Mouse (Mus musculus) liver, postnatal 0 days (tissue): ENCODE data around the gene Krtap29-1. TPM values are rescaled to one million over a fixed set of nuclear protein-coding genes. Genes with fewer than 3 reads are reported as not detected.

Experiments used
- ATAC-seq: fragments of 200-750 bp; cut with Nextera tagmentation; 2 replicates; pipeline ENCODE4 v1.8.0; 2017; ENCODE audit warnings: mild to moderate bottlenecking, moderate library complexity
- DNase-seq: peaks from one replicate; pipeline ENCODE4 v3.0.0-alpha.2; 2016
- H3K27ac ChIP-seq: fragments of 300-500 bp; sonication (generic); 2 replicates; pipeline ENCODE4 v1.5.1; 2014; ENCODE audit warnings: antibody characterized with exemption, moderate library complexity, mild to moderate bottlenecking, low read depth
- H3K27me3 ChIP-seq: fragments of 300-500 bp; sonication (generic); 2 replicates; pipeline ENCODE4 v1.6.1; 2014; ENCODE audit warnings: low read length, control low read depth, mixed read lengths; ENCODE audit not compliant: insufficient read depth
- H3K36me3 ChIP-seq: fragments of 300-500 bp; sonication (generic); replicated peaks from 2 replicates; pipeline ENCODE4 v1.6.1; 2014; ENCODE audit warnings: mild to moderate bottlenecking, control low read depth, low read length, moderate library complexity, mixed read lengths; ENCODE audit not compliant: insufficient read depth
- H3K4me1 ChIP-seq: fragments of 300-500 bp; sonication (generic); 2 replicates; pipeline ENCODE4 v1.6.1; 2014; ENCODE audit warnings: antibody characterized with exemption, mild to moderate bottlenecking, control low read depth; ENCODE audit not compliant: insufficient read depth
- H3K4me2 ChIP-seq: fragments of 300-500 bp; sonication (generic); 2 replicates; pipeline ENCODE4 v1.6.1; 2014; ENCODE audit warnings: low read depth, mild to moderate bottlenecking, low read length, moderate library complexity, mixed read lengths
- H3K4me3 ChIP-seq: fragments of 300-500 bp; sonication (generic); 2 replicates; pipeline ENCODE4 v1.5.1; 2014; ENCODE audit warnings: low read depth, low read length
- H3K9ac ChIP-seq: fragments of 300-500 bp; sonication (generic); replicated peaks from 2 replicates; pipeline ENCODE4 v1.6.1; 2014; ENCODE audit warnings: mild to moderate bottlenecking, moderate library complexity
- H3K9me3 ChIP-seq: fragments of 300-500 bp; sonication (generic); 2 replicates; pipeline ENCODE4 v1.6.1; 2016; ENCODE audit warnings: mild to moderate bottlenecking, control low read depth, low read length, mixed read lengths
- CTCF ChIP-seq: sonication (generic); IDR thresholded peaks from 2 replicates; pipeline ENCODE4 v1.5.1; 2016; ENCODE audit warnings: antibody characterized with exemption, low read depth
- EP300 ChIP-seq: IDR thresholded peaks from 2 replicates; pipeline ENCODE4 v1.6.1; 2016; ENCODE audit warnings: antibody characterized with exemption, low read depth, mild to moderate bottlenecking
- WGBS: fragments of 180-500 bp; shearing (Covaris S2); extraction: QIAGEN DNeasy Blood & Tissue Kit; methylation state at CpG from one replicate; pipeline ENCODE4 v1.1.7; 2014; ENCODE audit not compliant: insufficient replicate concordance; 5-methylcytosine and 5-hydroxymethylcytosine counted together
- polyA plus RNA-seq: library from polyadenylated mRNA; unstranded; fragments of >200 nt; fragmentation: Nextera tagmentation; extraction: Ambion mirVana; gene quantifications from 2 replicates; pipeline ENCODE4 v1.2.1, GENCODE M21; 2015

The Krtap29-1 gene
- polyA plus RNA-seq, 1 experiment from 2014 or later: not detected

- Histone ChIP-seq H3K36me3 (no peaks in the 10 kb centered on the region), H3K27ac (no peak overlapping the region), H3K4me1 (no peaks in the 10 kb centered on the region), H3K27me3 (no peaks in the 10 kb centered on the region), H3K4me3 (no peak overlapping the region), H3K9ac (no peak overlapping the region), H3K4me2 (no peak overlapping the region), H3K9me3 (no peaks in the 10 kb centered on the region)
- ATAC-seq (no peak), DNase-seq (no peak)
- TF ChIP-seq EP300 (no peak), CTCF (no peak)
- WGBS: 73% methylated on average over 9 of the region's 9 CpGs
These were observed 3.9 kb upstream of the Krtap29-1 start for GRCm38 (mm10) chr11:99982731-99983130.

- 27% methylated on average over 2 of the region's 2 CpGs for whole genome bisulfite sequencing
- no peak for ATAC-seq
These were observed 12.9 kb downstream of the Krtap29-1 start for GRCm38 (mm10) chr11:99965961-99966360.

DNA sequence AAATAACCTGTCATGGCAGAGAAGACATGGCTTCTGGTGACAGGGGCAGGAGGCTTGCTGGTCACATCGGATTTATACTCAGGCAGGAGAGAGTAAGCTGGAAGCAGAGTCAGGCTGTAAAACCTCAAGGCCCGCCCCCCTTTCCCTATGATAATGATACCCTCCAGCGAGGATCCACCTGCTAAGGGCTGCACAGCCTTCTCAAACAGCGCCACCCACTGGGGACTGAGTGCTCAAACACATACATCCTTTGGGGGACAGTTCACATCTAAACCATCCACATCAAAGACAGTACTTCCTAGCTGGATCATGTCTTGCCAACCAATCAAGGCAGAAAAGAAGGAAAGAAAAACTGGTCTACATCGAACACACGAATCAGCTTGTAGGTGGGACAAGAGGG lies 14.6 kb downstream of the Krtap29-1 start:
- Histone ChIP-seq H3K9ac (no peak overlapping the region), H3K27me3 (no peaks in the 10 kb centered on the region), H3K4me2 (no peak overlapping the region), H3K9me3 (no peaks in the 10 kb centered on the region), H3K4me3 (no peak overlapping the region), H3K36me3 (no peaks in the 10 kb centered on the region), H3K27ac (no peak overlapping the region), H3K4me1 (no peaks in the 10 kb centered on the region)
- TF ChIP-seq CTCF: no peak; the same call in 1 of the 2 replicates
- no peak for TF ChIP-seq EP300
- ATAC-seq (no peak), DNase-seq (no peak)
- 56% methylated on average over 6 of the region's 6 CpGs for WGBS

More at GRCm38 (mm10) chr11:99965961-99966360, 12.9 kb downstream of the Krtap29-1 start:
- no peak for TF ChIP-seq CTCF
- no peak for TF ChIP-seq EP300
- DNase-seq: no peak
- H3K27ac ChIP-seq: no peak overlapping the region
- H3K9me3 ChIP-seq: no peaks in the 10 kb centered on the region
- no peaks in the 10 kb centered on the region for H3K36me3 ChIP-seq
- H3K4me3 ChIP-seq: no peak overlapping the region
- H3K4me2 ChIP-seq: no peak overlapping the region
- no peak overlapping the region for H3K9ac ChIP-seq
- no peaks in the 10 kb centered on the region for H3K27me3 ChIP-seq
- H3K4me1 ChIP-seq: no peaks in the 10 kb centered on the region

DNA sequence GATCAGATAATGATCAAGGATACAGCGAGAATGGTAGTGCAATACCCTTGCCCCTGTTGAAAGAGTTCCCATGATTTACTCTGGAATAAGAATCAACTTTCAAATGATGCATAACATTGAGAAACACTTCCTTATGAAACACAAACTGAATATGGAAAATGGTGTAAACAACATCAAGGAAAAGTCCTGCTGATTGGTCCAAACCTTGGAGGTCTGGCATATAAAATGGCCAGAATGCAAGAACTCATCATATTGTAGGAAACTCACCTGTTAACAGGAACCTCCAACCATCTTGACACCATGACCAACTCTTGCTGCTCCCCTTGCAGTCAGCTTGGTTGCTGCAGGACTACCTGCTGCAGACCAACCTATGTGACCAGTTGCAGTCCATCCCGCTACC lies 30.7 kb downstream of the Krtap29-1 start, which contains the start of gene Krtap9-5:
TSS of gene Krtap9-5 (plus strand) at position 301 of the 400 bp plus-strand sequence.
- Histone ChIP-seq H3K36me3 (no peaks in the 10 kb centered on the region), H3K4me1 (no peaks in the 10 kb centered on the region), H3K4me2 (no peak within 1 kb of the TSS), H3K9me3 (no peaks in the 10 kb centered on the region), H3K27me3 (no peaks in the 10 kb centered on the region), H3K4me3 (no peak within 1 kb of the TSS), H3K27ac (no peak within 1 kb of the TSS), H3K9ac (no peak within 1 kb of the TSS)
- 69% methylated on average over 2 of the region's 2 CpGs for WGBS
- no peak for DNase-seq
- ATAC-seq: no peak
- TF ChIP-seq CTCF (no peak), EP300 (no peak)

GRCm38 (mm10) chr11:99937751-99938264 lies 41.0 kb downstream of the Krtap29-1 start:
- DNase-seq (no peak), ATAC-seq (no peak)
- Histone ChIP-seq H3K4me2 (no peak overlapping the region), H3K9ac (no peak overlapping the region), H3K27ac (no peak overlapping the region), H3K27me3 (no peaks in the 10 kb centered on the region), H3K4me3 (no peak overlapping the region), H3K4me1 (no peaks in the 10 kb centered on the region), H3K9me3 (no peaks in the 10 kb centered on the region), H3K36me3 (no peaks in the 10 kb centered on the region)
- TF ChIP-seq CTCF (no peak), EP300 (no peak)
- WGBS: 77% methylated on average over 9 of the region's 9 CpGs

- Histone ChIP-seq H3K36me3 (no peaks in the 10 kb centered on the region), H3K27ac (no peak within 1 kb of the TSS), H3K27me3 (0 out of 2 replicates have a peak, but pooled peaks cover 4% of the 10 kb centered on the region), H3K9ac (no peak within 1 kb of the TSS), H3K9me3 (no peaks in the 10 kb centered on the region), H3K4me3 (no peak within 1 kb of the TSS), H3K4me1 (no peaks in the 10 kb centered on the region), H3K4me2 (no peak within 1 kb of the TSS)
- no peak for ATAC-seq
- TF ChIP-seq CTCF (no peak), EP300 (no peak)
- no peak for DNase-seq
- WGBS: 70% methylated on average over 1 of the region's 1 CpGs
These were observed 42.9 kb downstream of the Krtap29-1 start, which contains the start of gene Krtap31-2 for GRCm38 (mm10) chr11:99935991-99936390. Gene Krtap31-2, plus strand, starts transcription at chr11:99936291.

Other genes with a start within 250 kb of the Krtap29-1 start
- gene Gm14180, start 244.8 kb downstream of the Krtap29-1 start, polyA plus RNA-seq: not detected in 2 replicates
- gene Gm11595, start 206.1 kb downstream of the Krtap29-1 start, polyA plus RNA-seq: not detected in 2 replicates
- not detected in 2 replicates for gene Krtap4-8, start 198.3 kb downstream of the Krtap29-1 start, polyA plus RNA-seq
- not detected in 2 replicates for gene Krtap4-9, start 193.9 kb downstream of the Krtap29-1 start, polyA plus RNA-seq
- not detected in 2 replicates for gene Gm11596, start 185.6 kb downstream of the Krtap29-1 start, polyA plus RNA-seq
- gene Gm11569, start 180.1 kb downstream of the Krtap29-1 start, polyA plus RNA-seq: not detected in 2 replicates
- gene Gm11554, start 174.6 kb downstream of the Krtap29-1 start, polyA plus RNA-seq: not detected in 2 replicates
- gene Krtap4-13, start 169.2 kb downstream of the Krtap29-1 start, polyA plus RNA-seq: not detected in 2 replicates
- not detected in 2 replicates for gene Gm11564, start 163.4 kb downstream of the Krtap29-1 start, polyA plus RNA-seq
- not detected in 2 replicates for gene 2300003K06Rik, start 141.0 kb downstream of the Krtap29-1 start, polyA plus RNA-seq
- not detected in 2 replicates for gene Krtap4-16, start 127.4 kb downstream of the Krtap29-1 start, polyA plus RNA-seq
- gene Gm11568, start 121.1 kb downstream of the Krtap29-1 start, polyA plus RNA-seq: not detected in 2 replicates
- not detected in 2 replicates for gene Gm11559, start 114.6 kb downstream of the Krtap29-1 start, polyA plus RNA-seq
- gene Krtap9-1, start 105.7 kb downstream of the Krtap29-1 start, polyA plus RNA-seq: not detected in 2 replicates
- gene Gm11567, start 99.9 kb downstream of the Krtap29-1 start, polyA plus RNA-seq: not detected in 2 replicates
- not detected in 2 replicates for gene Krtap31-1, start 71.1 kb downstream of the Krtap29-1 start, polyA plus RNA-seq
- gene Gm11565, start 64.3 kb downstream of the Krtap29-1 start, polyA plus RNA-seq: not detected in 2 replicates
- gene Krtap31-2, start 42.8 kb downstream of the Krtap29-1 start, polyA plus RNA-seq: not detected in 2 replicates
- gene Krtap9-5, start 30.6 kb downstream of the Krtap29-1 start, polyA plus RNA-seq: not detected in 2 replicates
- gene Krtap16-1, start 7.5 kb upstream of the Krtap29-1 start, polyA plus RNA-seq: not detected in 2 replicates
- not detected in 2 replicates for gene Krtap17-1, start 14.9 kb upstream of the Krtap29-1 start, polyA plus RNA-seq
- gene Krt33a, start 37.2 kb upstream of the Krtap29-1 start, polyA plus RNA-seq: not detected in 2 replicates
- not detected in 2 replicates for gene Krt33b, start 50.8 kb upstream of the Krtap29-1 start, polyA plus RNA-seq
- not detected in 2 replicates for gene Krt34, start 62.5 kb upstream of the Krtap29-1 start, polyA plus RNA-seq
- not detected in 2 replicates for gene Krt31, start 71.5 kb upstream of the Krtap29-1 start, polyA plus RNA-seq
- not detected in 2 replicates for gene Krt32, start 109.2 kb upstream of the Krtap29-1 start, polyA plus RNA-seq
- gene Krt35, start 117.2 kb upstream of the Krtap29-1 start, polyA plus RNA-seq: not detected in 2 replicates
- gene Krt36, start 126.6 kb upstream of the Krtap29-1 start, polyA plus RNA-seq: not detected in 2 replicates
- gene Krt13, start 142.5 kb upstream of the Krtap29-1 start, polyA plus RNA-seq: not detected in 2 replicates
- gene Krt15, start 156.9 kb upstream of the Krtap29-1 start, polyA plus RNA-seq: 0.11 TPM in 1 of 2 replicates, not detected in the other
- gene Krt19, start 169.6 kb upstream of the Krtap29-1 start, polyA plus RNA-seq: 5.5 and 7.8 TPM in 2 replicates
- gene Krt9, start 214.2 kb upstream of the Krtap29-1 start, polyA plus RNA-seq: not detected in 2 replicates
- 0.32 and 1.2 TPM in 2 replicates for gene Krt14, start 228.5 kb upstream of the Krtap29-1 start, polyA plus RNA-seq